Mouse (Mus musculus): ENCODE results near the gene Exoc3l2.

Gene Exoc3l2

GRCm38 (mm10) chr7:19462884-19463381 is at the start of gene Exoc3l2:
Gene Exoc3l2, plus strand, starts transcription at chr7:19463331.
- no peak for DNase-seq (ENCODE audit: low spot score in 2 of 2)

- no peak for DNase-seq (ENCODE audit: low spot score in 2 of 2)
Measured at GRCm38 (mm10) chr7:19413525-19413924, 49.6 kb upstream of the Exoc3l2 start.

DNA sequence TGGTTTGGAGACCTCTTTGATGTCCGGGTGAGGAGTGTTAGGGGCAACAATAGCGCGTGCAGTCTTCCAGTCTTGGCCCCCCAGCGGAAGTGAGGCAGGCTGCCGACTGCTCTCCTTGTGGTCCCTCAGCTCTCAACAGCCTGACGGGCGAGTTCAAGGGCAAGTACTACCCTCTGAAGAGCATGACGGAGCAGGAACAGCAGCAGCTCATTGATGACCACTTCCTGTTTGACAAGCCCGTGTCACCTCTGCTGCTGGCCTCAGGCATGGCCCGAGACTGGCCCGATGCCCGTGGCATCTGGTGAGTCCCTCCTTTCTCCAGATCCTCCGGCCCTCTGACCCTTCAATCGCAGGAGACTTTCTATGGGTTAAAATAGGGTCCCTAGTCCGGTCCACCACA is 46.5 kb upstream of the Exoc3l2 start:
- no peak for DNase-seq (ENCODE audit: low spot score in 2 of 2)

DNA sequence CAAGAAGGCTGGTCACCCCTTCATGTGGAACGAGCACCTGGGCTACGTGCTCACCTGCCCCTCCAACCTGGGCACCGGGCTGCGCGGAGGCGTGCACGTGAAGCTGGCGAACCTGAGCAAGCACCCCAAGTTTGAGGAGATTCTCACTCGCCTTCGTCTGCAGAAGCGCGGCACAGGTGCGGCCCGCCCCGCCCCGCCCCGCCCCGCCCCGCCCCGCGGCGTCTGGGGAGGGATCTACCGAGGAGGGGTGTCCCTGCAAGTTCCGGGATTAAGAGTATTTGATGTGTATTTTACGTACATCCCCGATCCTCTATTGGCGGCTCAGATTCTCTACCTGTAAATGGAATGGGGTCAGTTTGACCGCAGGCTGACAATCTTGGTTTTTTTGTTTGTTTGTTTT is 43.0 kb upstream of the Exoc3l2 start:
- DNase-seq (ENCODE audit: low spot score in 2 of 2), result no peak

- DNase-seq (ENCODE audit: low spot score in 2 of 2), result peak; percentile 79 to 80
Measured at GRCm38 (mm10) chr7:19420821-19421636, 42.1 kb upstream of the Exoc3l2 start.

DNA sequence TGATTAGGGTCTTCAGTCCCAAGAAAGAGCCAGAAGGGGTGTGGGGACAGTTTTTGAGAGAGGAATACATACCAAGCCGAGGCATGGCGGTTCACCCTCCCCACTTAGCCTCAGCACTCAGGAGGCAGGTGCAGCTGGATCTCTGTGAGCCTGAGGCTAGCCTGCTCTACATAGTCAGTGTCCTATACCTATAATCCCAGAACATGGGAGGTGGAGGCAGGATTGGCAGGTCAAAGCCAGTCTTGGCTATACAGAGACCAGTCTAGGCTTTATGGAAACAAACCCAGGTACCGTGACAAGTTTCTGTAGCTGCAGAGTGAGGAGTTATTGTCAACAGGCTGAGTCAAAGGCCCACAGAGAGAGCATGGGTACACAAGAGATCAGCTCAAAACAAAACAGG is 40.0 kb upstream of the Exoc3l2 start:
- no peak for DNase-seq (ENCODE audit: low spot score in 2 of 2)

- no peak for DNase-seq (ENCODE audit: low spot score in 2 of 2)
Measured at GRCm38 (mm10) chr7:19424051-19424450, 39.1 kb upstream of the Exoc3l2 start.

- no peak for DNase-seq (ENCODE audit: low spot score in 2 of 2)
Measured at GRCm38 (mm10) chr7:19426349-19426748, 36.8 kb upstream of the Exoc3l2 start.

- DNase-seq (ENCODE audit: low spot score in 2 of 2), result no peak
Measured at GRCm38 (mm10) chr7:19426888-19427287, 36.2 kb upstream of the Exoc3l2 start.

GRCm38 (mm10) chr7:19427999-19428650 is 35.0 kb upstream of the Exoc3l2 start:
- DNase-seq (ENCODE audit: low spot score in 2 of 2), result no peak

DNA sequence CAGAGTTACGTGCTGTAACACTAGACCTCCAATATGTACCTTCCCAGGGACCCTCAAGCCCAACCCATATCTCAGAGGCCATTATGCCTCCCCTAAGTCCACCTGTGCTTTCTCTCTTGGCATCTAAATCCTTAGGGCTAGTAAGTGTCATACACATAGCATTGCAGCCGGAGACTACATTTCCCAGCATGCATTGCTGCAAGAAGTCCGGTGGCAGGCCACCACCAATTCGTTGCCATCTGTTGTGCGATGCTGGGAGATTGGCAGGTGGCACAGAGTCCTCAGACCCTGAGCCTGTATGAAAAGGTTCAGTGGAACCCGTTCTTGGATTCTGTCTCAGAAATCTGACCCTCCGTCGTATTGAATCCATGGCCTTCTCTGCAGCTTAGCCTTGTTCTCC is 33.4 kb upstream of the Exoc3l2 start:
- DNase-seq (ENCODE audit: low spot score in 2 of 2), result no peak

GRCm38 (mm10) chr7:19430402-19430801 is 32.7 kb upstream of the Exoc3l2 start:
- DNase-seq (ENCODE audit: low spot score in 2 of 2), result no peak

- DNase-seq (ENCODE audit: low spot score in 2 of 2), result no peak
Measured at GRCm38 (mm10) chr7:19432475-19432874, 30.7 kb upstream of the Exoc3l2 start.

GRCm38 (mm10) chr7:19436276-19436675 is 26.9 kb upstream of the Exoc3l2 start:
- DNase-seq (ENCODE audit: low spot score in 2 of 2), result no peak

DNA sequence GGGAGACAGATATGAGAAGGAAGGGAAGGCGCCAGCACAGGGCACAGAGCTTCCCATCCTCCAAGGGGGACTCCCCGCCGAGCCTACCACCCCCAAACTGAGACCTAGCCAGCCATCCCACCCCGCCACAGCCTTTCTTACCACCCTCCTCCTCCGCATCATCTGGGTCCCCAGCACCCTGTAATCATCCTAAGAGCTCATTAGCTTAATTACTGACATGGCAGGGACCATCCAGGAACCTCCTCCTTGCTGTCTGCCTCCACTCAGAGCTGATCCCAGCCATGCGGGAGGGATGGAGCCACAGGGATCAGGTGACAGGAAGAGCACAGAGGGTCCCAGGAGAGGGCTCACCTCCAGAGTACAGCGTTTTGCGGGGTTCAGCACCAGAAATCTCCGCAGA is 26.1 kb upstream of the Exoc3l2 start:
- no peak for DNase-seq (ENCODE audit: low spot score in 2 of 2)

DNA sequence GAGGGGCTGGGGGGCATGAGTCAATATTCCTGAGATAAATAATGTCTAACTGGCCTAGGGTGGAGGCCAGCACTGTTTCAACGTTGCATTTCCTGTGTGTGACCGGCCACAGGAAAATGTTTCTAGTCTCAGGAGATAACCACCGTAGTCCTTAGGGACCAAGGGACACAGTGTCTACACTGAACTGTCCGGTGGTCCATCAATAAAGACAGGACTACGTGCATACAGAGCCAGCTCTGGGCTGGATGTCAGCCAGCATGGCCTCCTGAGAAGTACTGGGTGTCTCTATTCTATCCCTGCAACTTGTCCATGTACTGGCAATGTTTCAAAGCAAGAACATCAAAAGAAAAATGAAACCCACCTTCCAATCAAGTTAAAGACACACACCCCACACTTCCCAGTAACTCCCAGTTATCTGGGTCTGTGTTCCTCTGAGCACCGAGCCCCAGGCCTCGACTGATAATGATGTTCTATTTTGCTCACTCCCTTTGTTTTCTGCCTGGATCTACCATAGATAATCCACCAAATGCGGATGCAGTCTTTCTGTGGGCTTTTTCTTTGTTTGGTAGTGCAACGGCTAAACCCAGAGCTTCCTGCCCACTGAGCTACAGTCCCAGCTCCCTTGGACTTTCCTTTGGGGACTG is 21.6 kb upstream of the Exoc3l2 start:
- DNase-seq (ENCODE audit: low spot score in 2 of 2), result no peak

GRCm38 (mm10) chr7:19443344-19443743 is 19.8 kb upstream of the Exoc3l2 start:
- peak; percentile 60 to 82 for DNase-seq (ENCODE audit: low spot score in 2 of 2)

DNA sequence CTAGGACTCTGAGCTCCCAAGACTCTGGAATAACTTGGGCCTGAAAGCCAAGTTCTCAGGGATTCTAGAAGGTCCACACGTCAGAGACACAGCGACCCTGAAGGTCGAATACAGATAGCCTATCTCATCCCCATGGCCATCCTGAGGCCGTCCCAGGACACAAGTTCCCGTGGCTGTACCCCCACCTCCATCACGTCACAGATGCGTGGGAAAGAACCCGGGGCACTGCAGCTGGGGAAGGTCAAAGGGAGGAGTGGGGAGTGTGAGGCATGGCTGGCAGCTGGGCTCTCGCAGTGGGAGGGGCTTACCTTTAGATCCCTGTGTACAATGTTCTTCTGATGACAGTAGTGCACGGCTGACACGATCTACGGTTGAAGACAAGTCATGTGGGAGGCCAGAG is 18.3 kb upstream of the Exoc3l2 start:
- DNase-seq (ENCODE audit: low spot score in 2 of 2), result no peak

GRCm38 (mm10) chr7:19447689-19448088 is 15.4 kb upstream of the Exoc3l2 start:
- no peak for DNase-seq (ENCODE audit: low spot score in 2 of 2)

GRCm38 (mm10) chr7:19449165-19449564 is 14.0 kb upstream of the Exoc3l2 start:
- DNase-seq (ENCODE audit: low spot score in 2 of 2), result no peak

GRCm38 (mm10) chr7:19455186-19455585 is 7.9 kb upstream of the Exoc3l2 start:
- no peak for DNase-seq (ENCODE audit: low spot score in 2 of 2)

DNA sequence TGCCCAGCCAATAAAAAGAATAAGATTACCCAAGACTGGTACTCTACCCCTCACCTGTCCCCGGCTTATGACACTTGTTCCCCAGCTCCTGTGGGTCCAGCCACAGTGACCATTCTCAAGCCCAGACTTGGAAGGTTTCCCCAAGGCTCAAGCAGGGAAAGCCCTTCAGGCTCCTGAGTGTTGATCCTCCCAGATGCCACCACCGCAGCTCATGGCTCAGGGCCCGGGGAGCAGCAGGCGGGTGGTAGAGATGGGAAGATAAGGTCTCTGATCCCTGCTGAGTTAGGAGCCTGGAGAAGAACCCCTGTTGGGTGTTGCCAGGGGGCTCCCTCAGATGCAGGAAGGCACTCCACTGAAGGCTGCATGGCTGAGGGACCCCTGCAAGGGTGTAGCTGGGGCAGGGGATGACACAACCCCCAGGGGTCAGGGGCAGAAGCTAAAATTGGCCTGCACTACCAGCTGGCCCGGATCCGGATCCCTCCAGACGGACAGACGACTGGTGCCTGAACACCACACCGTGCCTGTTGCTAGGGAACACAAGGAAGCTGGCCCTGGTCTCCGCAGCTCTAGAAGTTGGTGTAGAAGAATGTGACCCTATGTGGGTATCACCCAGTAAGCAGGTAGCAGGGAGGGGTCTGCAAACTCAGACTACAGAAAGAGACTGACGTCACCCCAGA is 7.2 kb upstream of the Exoc3l2 start:
- no peak for DNase-seq (ENCODE audit: low spot score in 2 of 2)

Data from frontal cortex, postnatal 14 days (tissue).